Mouse (Mus musculus) kidney, embryonic 15.5 days (tissue): ENCODE measurements around the gene Tceal8. TPM values are rescaled to one million over a fixed set of nuclear protein-coding genes. Genes with fewer than 3 reads are reported as not detected.

ENCODE experiments used
- microRNA-seq: library from miRNA; unstranded; fragments of <30 nt; microRNA quantifications from one replicate; pipeline ENCODE4, GENCODE M21; 2016
- polyA plus RNA-seq: library from polyadenylated mRNA; unstranded; fragments of >200 nt; fragmentation: Nextera tagmentation; extraction: Ambion mirVana; gene quantifications from 2 replicates; pipeline ENCODE4 v1.2.1, GENCODE M21; 2015

Tceal8 gene
- polyA plus RNA-seq, 1 experiment from 2014 or later, result 172 TPM

Small RNAs within 50 kb of the gene (microRNA-seq; reads per million reads assigned to microRNA genes)
- gene Mir6383, result not detected

Other genes starting within 250 kb of the Tceal8 start
- 79.1 and 82.6 TPM in 2 replicates for gene Arxes2, start 178.5 kb downstream of the Tceal8 start, polyA plus RNA-seq
- 35.3 and 37.4 TPM in 2 replicates for gene Arxes1, start 139.0 kb downstream of the Tceal8 start, polyA plus RNA-seq
- gene Bex2, start 104.1 kb downstream of the Tceal8 start, polyA plus RNA-seq, result 83.0 and 87.4 TPM in 2 replicates
- gene Nxf3, start 87.1 kb downstream of the Tceal8 start, polyA plus RNA-seq, result not detected in 2 replicates
- 62.7 and 66.2 TPM in 2 replicates for gene Bex4, start 33.3 kb downstream of the Tceal8 start, polyA plus RNA-seq
- 3.4 and 3.7 TPM in 2 replicates for gene Tceal5, start 31.5 kb upstream of the Tceal8 start, polyA plus RNA-seq
- gene Tceal7, start 42.4 kb upstream of the Tceal8 start, polyA plus RNA-seq, result 10.7 and 23.2 TPM in 2 replicates
- 75.9 and 81.6 TPM in 2 replicates for gene Bex1, start 43.2 kb upstream of the Tceal8 start, polyA plus RNA-seq
- gene Tceal9, start 72.7 kb upstream of the Tceal8 start, polyA plus RNA-seq, result 477 and 518 TPM in 2 replicates
- gene Bex3, start 97.9 kb upstream of the Tceal8 start, polyA plus RNA-seq, result 442 and 450 TPM in 2 replicates